Mouse (Mus musculus) embryo, embryonic 10 days (tissue): ENCODE data around the gene Cant1.

Experiments used
- DNase-seq: peaks from one replicate; pipeline ENCODE4 v3.0.0-alpha.2; 2015; ENCODE audit warnings: low spot score

Cant1 gene

DNA sequence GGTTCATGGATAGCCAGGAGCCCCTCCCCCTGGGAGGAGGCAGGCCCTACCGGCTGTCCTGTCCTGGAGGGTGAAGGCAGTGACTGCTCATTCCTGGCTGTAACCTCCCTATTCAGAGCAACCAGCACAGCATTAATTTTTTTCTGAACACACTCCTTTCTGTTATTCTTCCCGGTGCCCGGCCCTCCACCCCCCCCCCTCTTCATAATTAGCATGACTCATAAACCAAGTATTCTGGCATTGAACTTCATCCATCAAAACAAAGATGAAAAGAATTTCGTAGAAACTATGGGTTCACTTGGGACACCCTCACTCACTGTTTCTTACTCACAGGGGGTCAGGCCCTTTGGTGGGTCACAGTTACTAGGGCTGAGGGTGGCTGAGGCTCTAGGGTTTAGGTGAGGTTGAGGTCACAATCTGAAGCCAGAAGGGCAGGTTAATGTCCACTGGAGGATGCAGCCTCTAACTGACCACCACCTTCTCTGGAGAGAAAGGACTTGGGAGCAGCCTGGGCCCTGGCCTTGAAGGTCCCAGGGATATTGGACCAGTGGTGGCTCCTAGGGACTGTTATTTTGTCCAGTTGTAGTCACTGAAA lies 11.5 kb upstream of the Cant1 start:
- no peak for DNase-seq

DNA sequence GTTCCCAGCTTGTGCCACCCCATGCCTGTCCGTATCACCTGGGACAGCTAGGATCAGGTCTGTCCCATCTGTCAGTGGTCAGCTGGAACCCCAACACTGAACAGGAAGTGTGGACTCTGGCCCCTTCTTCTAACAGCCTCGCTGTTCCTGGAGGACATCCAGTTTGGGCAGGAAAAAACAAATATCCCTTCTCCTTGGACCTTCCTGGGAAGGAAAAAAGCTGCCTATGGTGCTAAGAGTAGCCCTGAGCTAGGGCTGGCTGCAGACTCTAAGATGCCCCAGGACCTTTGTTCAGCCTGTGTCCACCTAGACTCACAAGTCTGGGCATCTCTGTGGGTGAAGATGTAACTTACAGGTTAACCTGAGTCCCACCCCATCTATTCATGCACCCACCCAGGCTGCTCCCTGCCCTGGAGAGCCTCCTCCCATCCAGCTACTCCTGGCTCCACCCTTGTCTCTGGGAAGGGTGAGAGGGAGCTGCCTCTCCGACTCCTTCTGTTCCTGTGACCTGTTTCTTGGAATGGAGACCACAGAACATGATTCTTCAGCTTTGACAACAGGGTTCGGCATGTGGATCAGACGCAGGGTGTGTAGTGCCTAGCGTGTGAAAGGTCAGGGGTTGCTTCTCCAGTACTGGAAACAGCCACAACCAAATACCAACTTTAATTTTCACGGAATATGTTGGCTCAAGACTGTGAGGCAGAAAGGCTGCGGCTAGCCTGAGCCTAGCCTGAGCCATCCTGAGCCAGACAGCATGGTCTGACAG lies 10.2 kb upstream of the Cant1 start:
- DNase-seq: no peak

DNA sequence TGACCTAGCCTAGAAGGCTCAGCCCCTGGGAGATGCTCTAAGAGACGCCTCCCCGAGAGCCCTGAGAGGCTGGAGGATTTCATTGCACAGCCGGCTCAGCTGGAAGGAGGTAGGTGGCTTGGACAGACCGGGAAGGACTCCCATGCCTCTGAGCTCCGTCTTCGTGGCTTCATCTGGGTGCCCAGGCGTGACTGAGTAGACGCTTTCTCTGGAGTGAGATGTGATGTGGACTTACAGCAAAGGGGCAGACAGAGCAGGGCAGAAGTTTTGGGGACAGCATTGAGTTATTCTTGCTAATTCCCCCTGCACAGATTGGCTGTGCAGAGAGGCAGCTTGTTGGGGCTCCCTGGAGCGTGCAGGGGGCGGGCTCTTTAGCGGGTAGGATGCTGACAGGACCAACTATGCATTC lies 9.6 kb upstream of the Cant1 start:
- peak; percentile 25 for DNase-seq

GRCm38 (mm10) chr11:118427986-118428385 lies 9.1 kb upstream of the Cant1 start, which contains the start of gene C1qtnf1:
C1qtnf1 (plus strand) TSS chr11:118428203.
- DNase-seq: peak; percentile 50

- DNase-seq: no peak
Observed at GRCm38 (mm10) chr11:118427266-118427779, 8.4 kb upstream of the Cant1 start.

DNA sequence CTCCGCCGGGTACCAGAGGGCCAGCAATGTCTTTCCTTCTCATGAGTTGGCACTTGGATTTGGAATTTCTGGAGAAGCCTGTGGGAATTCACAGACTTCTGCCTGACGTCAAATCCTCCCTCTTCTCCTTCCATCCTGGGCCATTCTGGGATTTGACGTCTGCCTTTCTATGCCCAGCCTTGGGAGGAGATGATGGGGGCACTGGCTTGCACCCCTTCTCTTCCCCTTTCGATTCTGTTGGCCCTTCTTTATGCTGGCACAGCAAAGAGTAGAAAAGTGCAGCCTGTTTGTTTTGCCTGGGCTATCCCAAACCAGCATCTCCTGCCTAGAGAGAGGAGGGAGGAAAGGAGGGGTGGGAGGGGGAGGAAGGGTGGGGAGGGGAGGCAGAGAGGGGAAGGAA lies 7.9 kb upstream of the Cant1 start:
- no peak for DNase-seq

DNA sequence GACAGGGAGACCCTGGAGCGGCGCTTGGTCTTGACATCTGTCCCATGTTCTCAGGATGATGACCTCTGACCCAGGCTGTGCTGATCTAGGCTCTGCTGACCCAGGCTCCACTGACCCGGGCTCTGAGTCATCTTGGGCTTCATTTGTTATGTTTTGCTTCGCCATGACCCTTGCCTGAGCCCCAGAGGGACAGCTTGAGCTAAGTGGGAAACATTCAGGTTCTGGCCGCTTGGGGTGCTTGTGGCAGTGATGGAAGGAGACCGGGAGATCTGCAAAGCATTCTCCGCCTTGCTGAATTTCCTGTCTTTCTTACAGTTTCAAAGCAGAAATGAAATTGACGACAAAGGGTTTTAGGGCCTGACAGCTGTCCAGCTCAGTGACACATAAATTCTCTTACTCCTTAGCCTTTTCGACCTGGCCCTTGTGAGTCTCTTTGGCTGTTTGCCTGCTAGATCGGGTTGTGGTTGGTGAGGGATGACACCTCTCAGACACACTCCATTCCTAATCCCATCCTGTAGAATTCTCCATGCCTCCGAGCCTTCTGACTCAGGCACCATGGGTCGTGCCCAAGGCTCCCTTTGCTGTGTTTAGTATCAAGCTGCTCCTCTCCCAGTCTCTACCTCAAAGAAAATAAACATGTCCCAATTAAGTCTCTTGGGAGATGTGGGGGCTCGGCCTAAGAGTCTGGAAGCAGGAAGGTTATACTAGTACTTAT lies 5.9 kb upstream of the Cant1 start:
- peak; percentile 14 for DNase-seq

DNA sequence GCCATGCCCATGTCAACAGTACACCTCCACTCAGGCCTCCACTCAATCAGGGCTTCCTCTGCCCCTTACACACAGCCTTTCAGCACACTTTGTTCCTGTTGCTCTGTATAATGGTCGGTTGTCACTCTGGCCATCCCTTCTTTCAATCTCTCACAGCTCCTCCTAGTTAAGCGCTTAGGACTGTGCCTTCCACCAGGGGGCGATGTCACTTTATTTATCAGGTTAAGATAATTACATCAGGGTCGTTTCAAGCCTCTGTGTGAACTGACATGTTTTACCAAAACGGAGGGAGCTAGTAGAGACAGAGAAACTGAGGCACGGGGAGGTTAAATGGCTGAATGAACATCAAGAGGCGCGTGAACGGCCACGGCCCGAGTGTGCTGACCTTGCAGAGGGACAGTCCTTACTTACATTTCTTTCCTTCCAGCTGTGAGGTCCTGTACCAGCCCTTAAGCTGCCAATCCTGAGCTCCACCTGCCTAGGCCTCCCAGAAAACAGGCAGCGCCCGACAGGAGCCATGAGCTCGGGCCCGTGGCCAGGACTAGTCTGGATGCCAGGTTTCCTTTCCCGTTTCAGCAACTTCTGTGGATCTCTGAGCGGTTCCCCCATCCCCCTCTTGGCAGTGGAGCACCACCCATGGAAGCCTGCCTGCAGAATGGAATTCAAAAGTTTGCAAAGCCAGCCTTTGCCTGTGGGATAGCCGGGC lies 4.5 kb upstream of the Cant1 start:
- peak; percentile 91 for DNase-seq

DNA sequence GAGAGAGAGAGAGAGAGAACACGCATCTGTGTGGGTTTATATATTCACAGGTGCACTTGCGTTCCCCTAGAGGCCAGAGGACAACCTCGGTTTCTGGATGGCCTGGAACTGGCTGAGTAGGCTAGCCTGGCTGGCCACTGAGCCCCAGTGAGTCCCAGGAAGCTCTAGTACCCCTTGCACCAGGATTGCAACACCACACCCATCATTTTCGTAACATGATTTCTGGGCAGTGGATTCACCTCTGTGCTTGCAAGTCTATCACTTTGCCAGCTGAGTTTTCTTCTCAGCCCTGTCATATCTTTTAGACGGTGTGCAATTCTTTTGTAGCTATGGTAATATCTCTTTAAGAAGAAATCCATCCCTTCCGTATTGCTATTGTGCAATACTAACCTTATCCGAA lies 1.4 kb upstream of the Cant1 start:
- DNase-seq: no peak

GRCm38 (mm10) chr11:118418442-118418833 lies 448 bp downstream of the Cant1 start:
- no peak for DNase-seq

DNA sequence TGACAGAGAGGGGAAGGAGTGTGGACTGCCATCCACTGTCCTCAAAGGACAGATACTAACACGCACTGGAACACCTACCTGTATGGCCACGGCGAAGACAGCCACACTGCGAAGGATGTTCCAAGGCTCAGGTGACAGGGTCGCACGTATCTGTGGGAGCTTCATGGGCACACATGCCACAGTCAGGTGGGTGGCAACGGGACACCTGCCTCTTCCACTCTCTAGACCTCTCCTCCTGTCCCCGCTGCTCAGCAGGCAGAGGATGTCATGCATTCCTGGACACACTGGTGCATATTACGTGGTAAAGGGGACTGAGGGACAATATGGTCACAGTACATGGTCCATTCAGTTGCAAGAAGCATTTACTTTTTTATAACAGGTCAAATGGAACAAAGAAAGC lies 1.4 kb downstream of the Cant1 start:
- DNase-seq: no peak

DNA sequence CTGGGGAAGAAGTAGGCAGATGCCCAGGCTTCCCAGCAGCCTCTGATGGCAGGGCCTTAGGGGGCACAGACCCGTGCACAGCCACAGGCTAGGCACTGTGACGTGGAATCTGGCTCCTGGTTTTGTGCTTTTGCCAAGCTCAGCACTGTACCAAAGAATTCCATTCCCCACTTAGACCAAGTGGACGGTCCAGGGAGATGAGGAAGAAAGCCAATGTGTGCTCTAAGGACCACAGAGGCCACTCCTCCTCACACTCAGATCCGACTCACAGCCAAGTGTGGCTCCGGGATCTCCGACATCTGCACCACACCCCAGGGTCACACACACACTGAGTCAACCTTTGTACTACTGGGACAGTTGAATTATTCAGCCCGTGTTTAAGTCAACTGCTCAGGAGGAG lies 2.8 kb downstream of the Cant1 start:
- DNase-seq: no peak

- no peak for DNase-seq
Observed at GRCm38 (mm10) chr11:118415630-118416029, 3.3 kb downstream of the Cant1 start.

DNA sequence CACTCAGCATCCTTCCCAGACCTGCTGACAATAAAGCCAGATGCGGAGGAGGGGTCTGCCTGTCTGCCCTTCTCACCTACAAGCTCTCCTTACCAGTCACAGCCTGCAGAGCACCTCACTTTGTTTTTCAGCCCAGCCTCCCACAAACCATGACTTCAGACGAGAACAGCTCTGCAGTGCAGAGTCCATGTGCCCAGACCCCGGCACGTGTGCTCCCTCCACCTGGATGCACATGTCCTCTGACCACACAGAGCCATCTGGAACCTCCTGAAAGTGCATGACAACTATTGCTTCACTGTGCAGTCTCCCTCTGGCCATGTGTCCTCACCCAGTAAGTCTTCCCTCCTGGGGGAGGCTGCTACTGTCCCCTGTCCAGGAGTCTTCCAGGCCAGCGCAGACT lies 4.6 kb downstream of the Cant1 start:
- DNase-seq: no peak

DNA sequence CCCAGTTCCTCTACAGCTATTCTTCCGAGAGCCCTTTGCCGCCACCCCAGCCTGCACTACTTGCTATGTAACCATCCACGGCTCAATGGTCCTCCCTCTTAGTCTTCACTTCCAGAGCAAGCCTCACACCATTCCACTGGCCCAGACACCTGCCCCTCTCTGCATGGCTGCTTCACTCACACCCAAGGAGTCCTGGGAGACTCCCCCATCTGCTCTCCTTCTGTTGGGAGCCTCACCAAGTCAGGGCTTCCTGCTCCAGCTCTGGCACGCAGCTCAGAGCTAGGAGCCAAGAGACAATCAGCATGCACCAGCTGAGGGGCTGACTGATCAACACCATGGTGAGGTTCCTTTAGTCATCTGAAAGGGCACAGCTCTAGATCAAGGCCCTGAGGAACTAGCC lies 5.8 kb downstream of the Cant1 start:
- DNase-seq: no peak

DNA sequence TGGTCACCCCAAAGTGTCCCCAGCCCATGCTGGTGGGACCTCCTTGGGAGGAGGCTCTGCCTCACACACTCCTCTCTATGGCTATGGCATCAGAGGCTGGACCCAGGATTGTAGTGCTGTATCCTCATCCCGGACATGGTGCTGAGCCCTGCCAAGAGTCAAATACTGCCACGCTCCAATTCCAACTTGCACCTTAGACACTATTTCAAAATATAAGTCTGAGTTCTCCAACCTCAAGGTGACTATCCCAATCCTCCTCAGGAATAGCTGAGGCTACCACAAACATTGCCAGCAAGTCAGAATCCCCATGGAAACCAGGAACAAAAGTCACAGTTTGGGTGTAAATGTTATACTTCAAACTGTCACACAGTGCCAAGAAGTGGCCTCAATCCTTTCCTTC lies 6.3 kb downstream of the Cant1 start:
- no peak for DNase-seq

DNA sequence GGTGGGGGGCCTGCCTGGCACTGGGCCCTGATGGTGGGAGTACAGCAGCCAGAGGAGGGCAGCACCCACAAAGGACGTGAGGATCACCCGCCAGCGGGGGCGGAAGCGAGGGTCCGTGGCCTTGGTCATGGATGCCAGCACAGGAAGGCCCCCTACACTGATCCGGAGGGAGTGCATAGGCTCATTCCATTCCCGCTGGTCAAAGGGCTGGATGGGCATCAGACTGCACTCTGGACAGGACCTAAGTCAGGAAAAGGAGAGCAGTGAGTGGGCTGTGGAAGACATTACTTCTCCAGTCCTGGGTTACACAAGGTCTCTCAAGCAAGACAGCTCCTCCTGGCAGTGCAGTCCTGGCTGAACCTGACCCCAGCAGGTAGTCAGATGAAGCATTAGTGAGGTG lies 7.6 kb downstream of the Cant1 start:
- no peak for DNase-seq

GRCm38 (mm10) chr11:118410479-118410878 lies 8.4 kb downstream of the Cant1 start:
- no peak for DNase-seq

DNA sequence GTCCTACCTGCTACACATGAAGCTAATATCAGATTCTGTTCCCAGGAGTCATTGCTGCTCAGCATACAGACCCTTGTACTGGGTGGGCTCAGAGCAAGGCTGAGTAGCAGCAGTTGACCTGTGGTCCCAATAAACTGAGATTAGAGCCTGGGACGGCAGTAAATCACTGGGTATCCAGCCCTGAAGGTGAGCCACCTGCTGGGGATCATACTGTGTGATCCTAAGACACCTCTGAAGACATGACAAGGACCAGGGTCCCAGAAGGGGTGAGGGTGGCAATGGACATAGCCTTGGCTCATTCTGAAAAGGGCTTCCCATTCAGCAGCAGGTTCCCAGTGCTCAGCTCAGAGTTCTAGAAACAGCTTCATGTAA lies 8.8 kb downstream of the Cant1 start:
- no peak for DNase-seq

GRCm38 (mm10) chr11:118409106-118410072 lies 9.5 kb downstream of the Cant1 start:
- DNase-seq: no peak

DNA sequence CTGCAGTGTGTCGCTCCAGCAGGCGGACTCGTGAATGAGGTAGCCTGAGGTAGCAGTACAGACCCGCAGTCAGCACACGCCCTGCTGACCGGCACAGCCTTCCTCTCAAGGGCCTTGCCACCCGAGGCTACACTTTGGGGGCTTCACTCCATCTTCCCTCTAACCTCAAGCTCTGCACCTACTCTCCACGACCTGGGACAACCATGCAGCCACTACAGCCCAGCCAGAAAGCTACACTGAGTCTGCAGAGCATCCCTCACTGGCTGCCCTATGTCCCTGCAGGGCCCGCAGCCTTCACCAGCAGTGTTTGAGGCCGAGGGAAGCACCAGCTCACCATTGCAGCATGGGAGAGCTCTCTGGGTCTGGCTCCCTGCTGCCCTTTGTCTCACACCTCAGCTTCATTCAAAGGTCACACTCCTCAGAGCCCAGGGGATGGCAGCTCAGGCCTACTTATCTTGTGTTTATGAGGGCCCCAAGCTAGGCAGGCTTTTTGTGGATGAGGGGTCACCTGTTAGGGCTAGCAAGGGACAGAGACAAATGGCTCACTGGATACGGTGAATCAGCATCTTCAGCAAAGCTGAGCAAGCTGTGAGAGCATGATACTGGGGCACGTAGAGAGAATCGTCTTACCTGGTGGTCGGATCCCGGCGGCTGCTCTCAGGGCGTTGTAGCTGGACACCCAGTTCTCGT lies 10.7 kb downstream of the Cant1 start:
- no peak for DNase-seq
